Mouse (Mus musculus) limb, embryonic 11.5 days (tissue): ENCODE results near the gene Gm17581. TPM values are rescaled to one million over a fixed set of nuclear protein-coding genes. Genes with fewer than 3 reads are reported as not detected.

Source experiments
- ATAC-seq: fragments of 200-750 bp; cut with Nextera tagmentation; 2 replicates; pipeline ENCODE4 v1.8.0; 2017; ENCODE audit warnings: low read depth; ENCODE audit not compliant: insufficient number of reproducible peaks, low FRiP score, low TSS enrichment
- DNase-seq: peaks from one replicate; pipeline ENCODE4 v3.0.0-alpha.2; 2015; ENCODE audit warnings: low spot score
- H3K27ac ChIP-seq: fragments of 300-500 bp; sonication (generic); replicated peaks from 2 replicates; pipeline ENCODE4 v1.5.1; 2014; ENCODE audit warnings: low read depth, mild to moderate bottlenecking, low read length
- H3K27me3 ChIP-seq: fragments of 300-500 bp; sonication (generic); 2 replicates; pipeline ENCODE4 v1.6.1; 2014; ENCODE audit warnings: mild to moderate bottlenecking, low read length, mixed read lengths; ENCODE audit not compliant: control insufficient read depth, insufficient read depth
- H3K36me3 ChIP-seq: fragments of 300-500 bp; sonication (generic); 2 replicates; pipeline ENCODE4 v1.6.1; 2014; ENCODE audit warnings: mild to moderate bottlenecking, low read length, moderate library complexity, mixed read lengths; ENCODE audit not compliant: control insufficient read depth, insufficient read depth
- H3K4me1 ChIP-seq: fragments of 300-500 bp; sonication (generic); 2 replicates; pipeline ENCODE4 v1.6.1; 2014; ENCODE audit warnings: low read length, mixed read lengths; ENCODE audit not compliant: control insufficient read depth, insufficient read depth
- H3K4me2 ChIP-seq: fragments of 300-500 bp; sonication (generic); 2 replicates; pipeline ENCODE4 v1.6.1; 2014; ENCODE audit warnings: low read depth, mild to moderate bottlenecking, moderate library complexity; ENCODE audit not compliant: severe bottlenecking
- H3K4me3 ChIP-seq: fragments of 300-500 bp; sonication (generic); 2 replicates; pipeline ENCODE4 v1.5.1; 2014; ENCODE audit warnings: low read depth, low read length
- H3K9ac ChIP-seq: fragments of 300-500 bp; sonication (generic); 2 replicates; pipeline ENCODE4 v1.6.1; 2014; ENCODE audit warnings: mild to moderate bottlenecking, low read length
- H3K9me3 ChIP-seq: fragments of 300-500 bp; sonication (generic); 2 replicates; pipeline ENCODE4 v1.6.1; 2016; ENCODE audit warnings: low read length; ENCODE audit not compliant: control insufficient read depth
- WGBS: fragments of 180-500 bp; shearing (Covaris S2); extraction: QIAGEN DNeasy Blood & Tissue Kit; methylation state at CpG from one replicate; pipeline ENCODE4 v1.1.7; 2014; 5-methylcytosine and 5-hydroxymethylcytosine counted together
- polyA plus RNA-seq: library from polyadenylated mRNA; unstranded; fragments of >200 nt; fragmentation: Nextera tagmentation; extraction: Ambion mirVana; gene quantifications from 2 replicates; pipeline ENCODE4 v1.2.1, GENCODE M21; 2014

The Gm17581 gene
- polyA plus RNA-seq, 1 experiment from 2014 or later, result not detected

DNA sequence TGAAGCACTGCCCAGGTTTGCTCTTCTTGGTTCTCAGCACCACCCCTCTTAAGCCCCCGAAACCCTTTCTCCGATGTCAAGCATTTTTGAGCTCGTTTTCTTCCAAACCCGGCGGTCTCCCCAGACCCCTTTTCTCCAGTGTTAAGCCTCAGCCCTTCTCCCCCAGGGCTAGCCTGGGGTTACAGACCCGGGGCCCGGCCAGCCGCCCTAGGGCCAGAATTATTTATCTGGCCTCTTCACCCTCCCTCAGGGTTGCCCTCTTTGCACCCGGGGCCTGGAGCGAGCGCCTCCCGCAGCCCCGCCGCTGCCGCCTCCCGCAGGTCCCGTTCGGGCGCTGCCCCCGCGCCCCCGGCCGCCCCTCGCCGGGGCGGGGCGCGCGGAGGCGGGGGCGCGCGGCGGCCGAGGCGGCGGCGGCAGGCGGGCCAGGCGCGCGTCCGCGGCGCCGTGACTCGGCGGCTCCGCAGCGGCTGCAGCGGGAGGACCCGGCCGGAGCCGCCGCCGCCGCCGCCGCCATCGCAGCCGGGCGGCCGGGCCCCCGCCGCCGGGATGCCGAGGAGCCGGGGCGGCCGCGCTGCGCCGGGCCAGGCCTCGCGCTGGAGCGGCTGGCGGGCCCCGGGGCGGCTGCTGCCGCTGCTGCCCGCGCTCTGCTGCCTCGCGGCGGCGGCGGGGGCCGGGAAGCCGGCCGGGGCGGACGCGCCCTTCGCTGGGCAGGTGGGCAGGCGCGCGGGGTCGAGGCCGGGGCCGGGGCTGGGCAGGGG is 39.4 kb upstream of the Gm17581 start, which contains the start of gene Mmp24:
Mmp24 (plus strand) TSS at position 416 of the 758 bp plus-strand sequence.
- H3K4me1 ChIP-seq, result 0 out of 2 replicates have a peak, but pooled peaks cover 4% of the 10 kb centered on the region
- H3K4me2 ChIP-seq, result peak within 1 kb of the TSS; percentile 97
- no peak within 1 kb of the TSS for H3K9ac ChIP-seq
- no peak within 1 kb of the TSS for H3K27ac ChIP-seq
- H3K36me3 ChIP-seq, result no peaks in the 10 kb centered on the region
- 3% methylated on average over 25 of the region's 100 CpGs for WGBS
- ATAC-seq (no peak), DNase-seq (peak; percentile 26)
- H3K27me3 ChIP-seq, result peaks cover 24% of the 10 kb centered on the region
- no peaks in the 10 kb centered on the region for H3K9me3 ChIP-seq
- peak within 1 kb of the TSS; percentile 37; the same call in 1 of the 2 replicates for H3K4me3 ChIP-seq

GRCm38 (mm10) chr2:155774261-155774926 is 38.7 kb upstream of the Gm17581 start:
- ATAC-seq, result no peak
- 54% methylated on average over 11 of the region's 11 CpGs for WGBS
- peaks cover 24% of the 10 kb centered on the region for H3K27me3 ChIP-seq
- H3K36me3 ChIP-seq, result no peaks in the 10 kb centered on the region
- no peak overlapping the region for H3K27ac ChIP-seq
- peak overlapping the region; percentile 97; the same call in 1 of the 2 replicates for H3K4me2 ChIP-seq
- H3K4me1 ChIP-seq, result 0 out of 2 replicates have a peak, but pooled peaks cover 4% of the 10 kb centered on the region
- no peak for DNase-seq
- H3K4me3 ChIP-seq, result 0 out of 2 replicates have a peak overlapping the region, but pooled peaks have one; percentile 37
- no peak overlapping the region for H3K9ac ChIP-seq
- H3K9me3 ChIP-seq, result no peaks in the 10 kb centered on the region

DNA sequence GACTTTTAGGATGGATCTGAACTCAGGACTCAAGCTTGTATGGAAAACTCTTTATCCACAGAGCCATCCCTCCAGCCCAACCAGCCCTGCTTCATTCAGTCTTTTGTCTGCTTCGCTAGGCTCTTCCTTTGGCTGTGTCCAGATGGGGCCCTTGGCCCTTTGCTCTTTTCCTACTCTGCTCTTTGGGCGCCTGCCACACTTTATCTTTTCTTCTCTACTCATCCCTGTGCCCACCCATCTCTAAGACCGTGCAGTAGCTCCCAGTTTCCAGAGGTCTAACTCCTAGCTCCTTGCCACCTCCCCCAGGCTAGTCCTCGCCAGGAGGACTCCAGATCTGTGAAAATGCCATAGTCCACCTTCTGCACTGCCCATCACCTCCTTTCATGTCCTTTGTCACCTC is 38.0 kb upstream of the Gm17581 start:
- DNase-seq (no peak), ATAC-seq (no peak)
- peaks cover 24% of the 10 kb centered on the region for H3K27me3 ChIP-seq
- H3K9me3 ChIP-seq, result no peaks in the 10 kb centered on the region
- H3K4me2 ChIP-seq, result no peak overlapping the region
- 62% methylated on average over 4 of the region's 4 CpGs for WGBS
- H3K4me3 ChIP-seq, result no peak overlapping the region
- no peak overlapping the region for H3K27ac ChIP-seq
- no peak overlapping the region for H3K9ac ChIP-seq
- no peaks in the 10 kb centered on the region for H3K36me3 ChIP-seq
- H3K4me1 ChIP-seq, result 0 out of 2 replicates have a peak, but pooled peaks cover 4% of the 10 kb centered on the region

- no peaks in the 10 kb centered on the region for H3K4me1 ChIP-seq
- ATAC-seq (no peak), DNase-seq (peak; percentile 81)
- H3K4me3 ChIP-seq, result no peak overlapping the region
- 56% methylated on average over 13 of the region's 13 CpGs for WGBS
- no peak overlapping the region for H3K27ac ChIP-seq
- H3K36me3 ChIP-seq, result no peaks in the 10 kb centered on the region
- H3K27me3 ChIP-seq, result no peaks in the 10 kb centered on the region
- H3K9ac ChIP-seq, result no peak overlapping the region
- no peak overlapping the region for H3K4me2 ChIP-seq
- no peaks in the 10 kb centered on the region for H3K9me3 ChIP-seq
Measured at GRCm38 (mm10) chr2:155764679-155765418, 29.2 kb upstream of the Gm17581 start.

DNA sequence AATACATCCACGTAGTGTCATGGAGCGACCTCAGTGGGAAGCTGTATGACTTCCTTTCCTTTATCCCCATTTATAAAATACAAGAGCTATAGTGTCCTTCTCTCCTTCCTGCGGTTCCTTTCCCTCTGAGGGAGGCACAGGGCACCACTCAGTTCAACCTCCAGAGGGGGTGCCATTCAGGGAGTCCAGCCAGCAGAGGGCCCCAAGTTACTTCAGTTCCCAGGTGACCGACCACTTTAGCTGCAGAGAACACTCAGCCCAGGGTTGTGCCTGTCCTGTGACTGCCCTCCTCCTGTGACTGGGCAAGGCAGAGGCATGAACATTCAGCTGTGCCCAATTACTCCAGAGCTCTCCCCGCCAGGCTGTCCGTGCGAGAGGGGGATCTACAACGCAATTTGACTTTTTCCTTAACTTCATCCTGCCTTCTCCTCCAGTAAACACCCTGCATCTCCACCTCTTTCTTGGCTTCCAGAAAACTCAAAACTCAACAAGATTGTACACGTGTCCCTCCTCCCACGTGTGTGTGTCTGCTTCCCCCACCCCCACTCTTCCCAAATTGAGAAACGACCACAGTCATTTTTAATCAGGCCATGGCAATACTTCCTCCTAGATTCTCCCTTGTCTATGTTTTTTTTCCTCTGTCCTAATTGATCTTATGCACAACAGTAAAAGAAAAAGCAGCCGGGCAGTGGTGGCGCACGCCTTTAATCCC is 21.3 kb upstream of the Gm17581 start:
- Histone ChIP-seq H3K9me3 (no peaks in the 10 kb centered on the region), H3K27ac (no peak overlapping the region), H3K4me2 (no peak overlapping the region), H3K4me3 (no peak overlapping the region), H3K27me3 (no peaks in the 10 kb centered on the region), H3K36me3 (no peaks in the 10 kb centered on the region), H3K4me1 (no peaks in the 10 kb centered on the region), H3K9ac (no peak overlapping the region)
- ATAC-seq, result no peak
- DNase-seq, result no peak
- WGBS, result 55% methylated on average over 14 of the region's 14 CpGs

DNA sequence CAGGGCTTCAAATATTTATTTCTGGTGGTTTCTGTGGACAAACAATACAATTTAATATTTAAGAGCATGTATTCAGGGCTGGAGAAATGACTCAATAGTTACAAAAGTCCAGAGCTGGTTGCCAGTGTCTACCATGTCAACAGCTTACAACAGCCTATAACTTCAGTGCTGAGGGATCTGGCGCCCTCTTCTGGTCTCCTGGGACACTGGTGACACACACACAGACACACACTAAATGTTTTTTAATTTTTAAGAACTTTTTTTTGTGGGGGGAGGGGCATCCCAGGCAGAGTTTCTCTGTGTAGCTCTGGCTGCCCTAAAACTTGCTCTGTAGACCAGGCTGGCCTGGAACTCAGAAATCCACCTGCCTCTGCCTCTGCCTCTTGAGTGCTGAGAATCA is 20.1 kb upstream of the Gm17581 start:
- Histone ChIP-seq H3K4me3 (no peak overlapping the region), H3K9me3 (no peaks in the 10 kb centered on the region), H3K4me1 (no peaks in the 10 kb centered on the region), H3K4me2 (no peak overlapping the region), H3K27me3 (no peaks in the 10 kb centered on the region), H3K27ac (no peak overlapping the region), H3K9ac (no peak overlapping the region), H3K36me3 (no peaks in the 10 kb centered on the region)
- DNase-seq (peak; percentile 60), ATAC-seq (no peak)
- WGBS, result 0% methylated on average over 1 of the region's 1 CpGs

- Histone ChIP-seq H3K9ac (peak within 1 kb of the TSS; percentile 38), H3K36me3 (no peaks in the 10 kb centered on the region), H3K27me3 (no peaks in the 10 kb centered on the region), H3K4me1 (no peaks in the 10 kb centered on the region), H3K9me3 (no peaks in the 10 kb centered on the region), H3K4me3 (peak within 1 kb of the TSS; percentile 35), H3K27ac (no peak within 1 kb of the TSS), H3K4me2 (peak within 1 kb of the TSS; percentile 75)
- DNase-seq (peak; percentile 61), ATAC-seq (peak; percentile 9; the same call in 1 of the 2 replicates)
- WGBS, result 2% methylated on average over 25 of the region's 25 CpGs
Measured at GRCm38 (mm10) chr2:155751014-155751786, 15.5 kb upstream of the Gm17581 start, which contains the start of gene Procr. TSS of gene Procr (plus strand) at chr2:155751117.
